Mouse (Mus musculus) urinary bladder, adult 2 months (tissue): ENCODE results near the gene Pank3. TPM values are rescaled to one million over a fixed set of nuclear protein-coding genes. Genes with fewer than 3 reads are reported as not detected.
A peak's percentile ranks its signal among the peaks of the same experiment; 100 is the strongest.

Experiments used
- DNase-seq: peaks from one replicate; pipeline ENCODE4 v3.0.0; 2022; ENCODE audit warnings: low spot score
- polyA plus RNA-seq: library from polyadenylated mRNA; depleted of rRNA; stranded (reverse); fragments of >200 nt; gene quantifications from 2 replicates; pipeline ENCODE4 v1.2.3, GENCODE M21; 2012; rRNA removed

Pank3 gene
- 16.7 and 17.9 TPM in 2 replicates for polyA plus RNA-seq

- peak; percentile 86 for DNase-seq
Measured at GRCm38 (mm10) chr11:35769188-35769745, at the start of gene Pank3. Gene Pank3 (plus strand): TSS chr11:35769484.

- DNase-seq = no peak
Measured at GRCm38 (mm10) chr11:35723876-35724275, 45.4 kb upstream of the Pank3 start.

- no peak for DNase-seq
Measured at GRCm38 (mm10) chr11:35726341-35726846, 42.9 kb upstream of the Pank3 start.

- no peak for DNase-seq
Measured at GRCm38 (mm10) chr11:35728200-35728599, 41.1 kb upstream of the Pank3 start.

- no peak for DNase-seq
Measured at GRCm38 (mm10) chr11:35729186-35729585, 40.1 kb upstream of the Pank3 start.

- no peak for DNase-seq
Measured at GRCm38 (mm10) chr11:35732366-35732765, 36.9 kb upstream of the Pank3 start.

GRCm38 (mm10) chr11:35736817-35737216 is 32.5 kb upstream of the Pank3 start:
- no peak for DNase-seq

GRCm38 (mm10) chr11:35737262-35737661 is 32.0 kb upstream of the Pank3 start:
- no peak for DNase-seq

GRCm38 (mm10) chr11:35738102-35738501 is 31.2 kb upstream of the Pank3 start:
- DNase-seq = no peak

- no peak for DNase-seq
Measured at GRCm38 (mm10) chr11:35743586-35743985, 25.7 kb upstream of the Pank3 start.

GRCm38 (mm10) chr11:35744571-35744970 is 24.7 kb upstream of the Pank3 start:
- DNase-seq = no peak

- peak; percentile 38 for DNase-seq
Measured at GRCm38 (mm10) chr11:35750578-35750977, 18.7 kb upstream of the Pank3 start.

GRCm38 (mm10) chr11:35754906-35755418 is 14.3 kb upstream of the Pank3 start:
- DNase-seq = no peak

- DNase-seq = no peak
Measured at GRCm38 (mm10) chr11:35755546-35755945, 13.7 kb upstream of the Pank3 start.

GRCm38 (mm10) chr11:35756411-35757303 is 12.6 kb upstream of the Pank3 start:
- DNase-seq = no peak

- DNase-seq = no peak
Measured at GRCm38 (mm10) chr11:35760001-35760626, 9.2 kb upstream of the Pank3 start.

GRCm38 (mm10) chr11:35760627-35761003 is 8.7 kb upstream of the Pank3 start:
- no peak for DNase-seq

- no peak for DNase-seq
Measured at GRCm38 (mm10) chr11:35766845-35767244, 2.4 kb upstream of the Pank3 start.

- peak; percentile 81 for DNase-seq
Measured at GRCm38 (mm10) chr11:35769746-35770437, 608 bp downstream of the Pank3 start.

- DNase-seq = no peak
Measured at GRCm38 (mm10) chr11:35770741-35771504, 1.6 kb downstream of the Pank3 start.

GRCm38 (mm10) chr11:35775606-35776005 is 6.3 kb downstream of the Pank3 start:
- no peak for DNase-seq
